Mouse (Mus musculus) erythroblast, embryonic 14.5 days (primary cell): ENCODE results near the gene Svs1.

Source experiments
- GATA1 ChIP-seq: IDR thresholded peaks from 2 replicates; pipeline ENCODE4 v1.6.1; 2012; ENCODE audit warnings: low read length, inconsistent platforms, mixed read lengths
- TAL1 ChIP-seq: IDR thresholded peaks from 3 replicates; pipeline ENCODE4 v1.6.1; 2012; ENCODE audit warnings: low read length, inconsistent platforms, mixed read lengths

DNA sequence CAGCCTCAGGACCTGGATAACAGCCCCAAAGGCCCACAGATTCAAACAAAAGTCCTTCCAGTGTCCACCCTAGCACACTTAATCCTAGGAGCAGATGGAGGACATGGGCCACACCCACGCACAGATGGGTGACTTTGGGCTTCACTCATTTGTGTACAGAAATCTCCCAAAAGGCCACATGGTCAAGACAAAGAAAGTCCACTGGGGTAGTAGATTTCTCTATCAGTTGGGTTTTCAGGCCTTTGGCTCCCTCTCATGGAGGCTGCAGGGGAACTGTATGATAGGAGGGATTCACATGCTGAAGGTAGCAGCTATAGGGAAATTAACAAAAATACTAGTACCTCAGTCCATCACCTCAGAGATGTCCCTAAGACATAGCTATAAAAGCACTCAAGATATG is 28.6 kb upstream of the Svs1 start:
- TF ChIP-seq GATA1 = no peak
- no peak for TF ChIP-seq TAL1
